Mouse (Mus musculus): ENCODE results near the gene Tanc1. TPM values are rescaled to one million over a fixed set of nuclear protein-coding genes. Genes with fewer than 3 reads are reported as not detected.

The Tanc1 gene
- polyA plus RNA-seq, 1 experiment from 2014 or later: 2.4 TPM

DNA sequence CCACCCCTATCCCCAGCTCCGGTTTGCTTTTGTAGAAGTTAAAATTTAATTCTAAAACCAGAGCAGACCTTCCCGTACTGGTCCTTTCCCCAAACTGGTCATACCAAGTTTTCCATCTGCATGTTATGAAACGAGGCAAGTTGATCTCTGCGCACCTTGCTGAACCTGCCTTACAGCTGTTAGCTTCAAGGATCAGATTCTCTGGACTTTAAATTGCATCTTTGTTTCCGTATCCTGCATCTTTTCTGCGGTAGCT lies 172.7 kb downstream of the Tanc1 start:
- WGBS (ENCODE audit: insufficient replicate concordance): 71% methylated on average over 6 of the region's 6 CpGs
- H3K4me3 ChIP-seq (ENCODE audit: low read depth, low read length): no peak overlapping the region

DNA sequence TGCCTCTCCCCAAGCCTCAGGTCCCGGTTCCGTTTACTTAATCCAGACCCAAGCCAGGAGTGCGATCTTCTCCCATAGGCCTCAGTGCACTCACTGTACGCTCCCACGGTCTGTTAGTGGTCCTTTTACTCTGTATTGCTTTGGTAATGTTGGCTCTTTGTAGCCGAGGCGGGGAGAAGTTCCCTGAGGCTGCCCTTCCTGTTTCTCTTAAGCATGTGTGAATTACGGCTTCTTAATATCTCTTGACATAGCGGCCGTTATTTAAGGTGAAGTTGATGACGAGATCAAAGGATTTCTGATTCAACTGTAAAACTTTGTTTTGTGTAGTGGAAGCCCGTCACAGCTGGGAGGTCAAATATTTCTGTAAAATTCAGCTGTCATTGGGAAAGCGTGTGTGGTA lies 173.8 kb downstream of the Tanc1 start:
- H3K4me3 ChIP-seq (ENCODE audit: low read depth, low read length): no peak overlapping the region
- DNase-seq (no peak), ATAC-seq (no peak)
- H3K9me3 ChIP-seq (ENCODE audit: low read length): no peaks in the 10 kb centered on the region
- no peak overlapping the region for H3K4me2 ChIP-seq (ENCODE audit: low read depth, low read length)
- H3K27ac ChIP-seq (ENCODE audit: low read depth): no peak overlapping the region
- 75% methylated on average over 13 of the region's 13 CpGs for WGBS (ENCODE audit: insufficient replicate concordance)
- TF ChIP-seq CTCF (IDR thresholded peaks at IDR 0.05; ENCODE audit: low read depth) (no peak), EP300 (IDR thresholded peaks at IDR 0.05; ENCODE audit: low read depth) (no peak)
- no peaks in the 10 kb centered on the region for H3K4me1 ChIP-seq (ENCODE audit: insufficient read depth)
- no peaks in the 10 kb centered on the region for H3K27me3 ChIP-seq (ENCODE audit: insufficient read depth, low read length)
- no peak overlapping the region for H3K9ac ChIP-seq (replicated peaks)
- H3K36me3 ChIP-seq (replicated peaks; ENCODE audit: insufficient read depth, low read length): peaks cover 7% of the 10 kb centered on the region; the same call in 1 of the 2 replicates

More for the DNA sequence above, 172.7 kb downstream of the Tanc1 start:
- H3K27me3 ChIP-seq (ENCODE audit: insufficient read depth, low read length): no peaks in the 10 kb centered on the region
- TF ChIP-seq EP300 (IDR thresholded peaks at IDR 0.05; ENCODE audit: low read depth): no peak
- no peak for TF ChIP-seq CTCF (IDR thresholded peaks at IDR 0.05; ENCODE audit: low read depth)
- DNase-seq (no peak), ATAC-seq (no peak)
- no peak overlapping the region for H3K9ac ChIP-seq (replicated peaks)
- H3K4me2 ChIP-seq (ENCODE audit: low read depth, low read length): no peak overlapping the region
- 0 out of 2 replicates have a peak, but pooled peaks cover 1% of the 10 kb centered on the region for H3K4me1 ChIP-seq (ENCODE audit: insufficient read depth)
- H3K36me3 ChIP-seq (replicated peaks; ENCODE audit: insufficient read depth, low read length): peaks cover 7% of the 10 kb centered on the region; the same call in 1 of the 2 replicates
- H3K9me3 ChIP-seq (ENCODE audit: low read length): no peaks in the 10 kb centered on the region
- H3K27ac ChIP-seq (ENCODE audit: low read depth): no peak overlapping the region

DNA sequence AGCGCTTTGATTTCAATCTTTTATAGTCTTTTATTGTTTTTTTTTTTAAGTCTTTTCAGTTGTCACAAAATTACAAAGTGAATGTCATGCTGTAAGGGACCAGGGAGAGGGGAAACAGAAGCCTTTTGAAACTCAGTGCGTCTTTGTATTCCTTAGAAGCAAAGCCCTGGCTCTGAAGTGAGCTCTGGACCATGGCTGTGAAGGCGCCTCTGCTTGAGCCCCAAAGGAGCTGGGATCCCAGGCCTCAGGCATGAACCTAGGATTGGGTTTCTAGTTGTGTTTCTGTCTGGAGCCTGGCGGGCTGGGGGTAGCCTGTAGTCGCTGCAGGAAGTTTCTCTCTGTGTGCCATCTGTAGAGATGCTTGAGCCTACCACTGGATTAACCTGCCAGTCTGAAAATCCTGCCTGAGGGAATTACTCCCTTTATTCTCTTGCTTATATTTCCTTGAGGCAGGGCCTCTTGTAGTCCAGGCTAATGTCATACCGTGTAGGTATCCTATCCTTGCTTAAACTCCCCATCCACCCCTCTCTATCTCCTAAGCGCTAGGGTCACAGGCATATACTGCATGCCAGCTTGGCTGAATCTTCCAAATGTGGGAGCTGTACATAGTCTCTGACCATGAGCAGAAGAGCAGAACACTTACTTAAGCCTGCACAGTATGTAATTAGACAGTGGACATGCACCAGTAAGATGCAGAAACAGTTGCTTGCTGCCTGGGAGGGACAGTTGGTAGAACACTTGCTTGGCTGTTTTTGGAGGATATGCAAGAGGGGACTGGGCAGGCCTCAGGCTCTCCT lies 177.1 kb downstream of the Tanc1 start:
- Histone ChIP-seq H3K4me3 (ENCODE audit: low read depth, low read length) (no peak overlapping the region), H3K4me2 (ENCODE audit: low read depth, low read length) (no peak overlapping the region), H3K4me1 (ENCODE audit: insufficient read depth) (no peaks in the 10 kb centered on the region), H3K9me3 (ENCODE audit: low read length) (no peaks in the 10 kb centered on the region), H3K27ac (ENCODE audit: low read depth) (no peak overlapping the region), H3K9ac (replicated peaks) (no peak overlapping the region), H3K27me3 (ENCODE audit: insufficient read depth, low read length) (no peaks in the 10 kb centered on the region), H3K36me3 (replicated peaks; ENCODE audit: insufficient read depth, low read length) (peaks cover 18% of the 10 kb centered on the region)
- WGBS (ENCODE audit: insufficient replicate concordance): 82% methylated on average over 7 of the region's 7 CpGs
- no peak for TF ChIP-seq CTCF (IDR thresholded peaks at IDR 0.05; ENCODE audit: low read depth)
- DNase-seq: no peak
- no peak for ATAC-seq

GRCm38 (mm10) chr2:59791596-59791995 lies 179.8 kb downstream of the Tanc1 start:
- ATAC-seq (no peak), DNase-seq (no peak)
- H3K9ac ChIP-seq (replicated peaks): no peak overlapping the region
- WGBS (ENCODE audit: insufficient replicate concordance): 82% methylated on average over 8 of the region's 8 CpGs
- H3K36me3 ChIP-seq (replicated peaks; ENCODE audit: insufficient read depth, low read length): peaks cover 24% of the 10 kb centered on the region
- no peak overlapping the region for H3K27ac ChIP-seq (ENCODE audit: low read depth)
- H3K27me3 ChIP-seq (ENCODE audit: insufficient read depth, low read length): no peaks in the 10 kb centered on the region
- no peaks in the 10 kb centered on the region for H3K4me1 ChIP-seq (ENCODE audit: insufficient read depth)
- H3K4me2 ChIP-seq (ENCODE audit: low read depth, low read length): no peak overlapping the region
- no peak overlapping the region for H3K4me3 ChIP-seq (ENCODE audit: low read depth, low read length)
- H3K9me3 ChIP-seq (ENCODE audit: low read length): no peaks in the 10 kb centered on the region
- TF ChIP-seq CTCF (IDR thresholded peaks at IDR 0.05; ENCODE audit: low read depth) (no peak), EP300 (IDR thresholded peaks at IDR 0.05; ENCODE audit: low read depth) (no peak)

- ATAC-seq (no peak), DNase-seq (no peak)
- TF ChIP-seq EP300 (IDR thresholded peaks at IDR 0.05; ENCODE audit: low read depth) (no peak), CTCF (IDR thresholded peaks at IDR 0.05; ENCODE audit: low read depth) (no peak)
- Histone ChIP-seq H3K4me3 (ENCODE audit: low read depth, low read length) (no peak overlapping the region), H3K4me2 (ENCODE audit: low read depth, low read length) (no peak overlapping the region), H3K9ac (replicated peaks) (no peak overlapping the region), H3K27me3 (ENCODE audit: insufficient read depth, low read length) (no peaks in the 10 kb centered on the region), H3K27ac (ENCODE audit: low read depth) (no peak overlapping the region), H3K36me3 (replicated peaks; ENCODE audit: insufficient read depth, low read length) (peaks cover 24% of the 10 kb centered on the region), H3K4me1 (ENCODE audit: insufficient read depth) (no peaks in the 10 kb centered on the region), H3K9me3 (ENCODE audit: low read length) (no peaks in the 10 kb centered on the region)
- WGBS (ENCODE audit: insufficient replicate concordance): 43% methylated on average over 9 of the region's 9 CpGs
Observed at GRCm38 (mm10) chr2:59793337-59793736, 181.5 kb downstream of the Tanc1 start.

DNA sequence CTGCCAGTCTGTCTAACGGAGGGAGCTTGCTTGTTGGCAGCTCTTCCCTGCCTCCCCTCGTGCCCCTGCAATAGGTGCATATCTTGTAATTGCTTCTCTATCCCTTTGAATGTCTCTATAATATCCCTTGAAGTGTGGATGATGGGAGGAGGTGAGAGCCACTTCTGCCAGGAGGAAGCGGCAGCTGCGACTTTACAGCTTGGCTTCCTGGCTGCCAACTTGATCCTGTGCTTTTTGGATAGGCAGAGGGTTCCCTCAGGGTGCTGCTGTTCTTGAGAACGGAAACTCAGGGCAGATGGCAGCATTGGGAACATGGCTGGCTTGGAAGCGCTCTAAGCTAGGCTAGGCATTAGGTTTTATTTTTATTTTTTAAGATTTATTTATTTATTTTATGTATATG lies 183.0 kb downstream of the Tanc1 start:
- 87% methylated on average over 6 of the region's 6 CpGs for WGBS (ENCODE audit: insufficient replicate concordance)
- Histone ChIP-seq H3K36me3 (replicated peaks; ENCODE audit: insufficient read depth, low read length) (peaks cover 27% of the 10 kb centered on the region), H3K27me3 (ENCODE audit: insufficient read depth, low read length) (no peaks in the 10 kb centered on the region), H3K4me3 (ENCODE audit: low read depth, low read length) (no peak overlapping the region), H3K4me1 (ENCODE audit: insufficient read depth) (no peaks in the 10 kb centered on the region), H3K9me3 (ENCODE audit: low read length) (no peaks in the 10 kb centered on the region), H3K27ac (ENCODE audit: low read depth) (no peak overlapping the region), H3K9ac (replicated peaks) (no peak overlapping the region), H3K4me2 (ENCODE audit: low read depth, low read length) (no peak overlapping the region)
- DNase-seq: no peak
- ATAC-seq: no peak
- TF ChIP-seq CTCF (IDR thresholded peaks at IDR 0.05; ENCODE audit: low read depth): no peak
- no peak for TF ChIP-seq EP300 (IDR thresholded peaks at IDR 0.05; ENCODE audit: low read depth)
